Mouse (Mus musculus): ENCODE data around the gene Gm10521.
A peak's percentile ranks its signal among the peaks of the same experiment; 100 is the strongest.
"Not testable (repeated sequence)": the region's sequence is repeated elsewhere in the genome, so short reads cannot be mapped to it uniquely, and the experiment has no call there.

Gm10521 gene

GRCm38 (mm10) chr1:171895364-171895763 lies at the start of gene Gm10521:
Gene Gm10521 (plus strand): TSS chr1:171895664.
- DNase-seq (ENCODE audit: low spot score in 2 of 2) = not testable (repeated sequence)

- no peak for DNase-seq (ENCODE audit: low spot score in 2 of 2)
Measured at GRCm38 (mm10) chr1:171848201-171848600, 47.3 kb upstream of the Gm10521 start.

- DNase-seq (ENCODE audit: low spot score in 2 of 2) = no peak
Measured at GRCm38 (mm10) chr1:171848757-171849156, 46.7 kb upstream of the Gm10521 start.

- DNase-seq (ENCODE audit: low spot score in 2 of 2) = peak in 1 of 2 experiments; percentile 11
Measured at GRCm38 (mm10) chr1:171849454-171849853, 46.0 kb upstream of the Gm10521 start.

- DNase-seq (ENCODE audit: low spot score in 2 of 2) = no peak
Measured at GRCm38 (mm10) chr1:171865467-171865866, 30.0 kb upstream of the Gm10521 start.

- DNase-seq (ENCODE audit: low spot score in 2 of 2) = no peak
Measured at GRCm38 (mm10) chr1:171886989-171887388, 8.5 kb upstream of the Gm10521 start.

- DNase-seq (ENCODE audit: low spot score in 2 of 2) = no peak
Measured at GRCm38 (mm10) chr1:171904011-171904410, 8.5 kb downstream of the Gm10521 start.

- DNase-seq (ENCODE audit: low spot score in 2 of 2) = no peak
Measured at GRCm38 (mm10) chr1:171915638-171916458, 20.4 kb downstream of the Gm10521 start.

- peak; percentile 9 to 26 for DNase-seq (ENCODE audit: low spot score in 2 of 2)
Measured at GRCm38 (mm10) chr1:171917305-171918039, 22.0 kb downstream of the Gm10521 start, which contains the start of gene Slamf6. Gene Slamf6 (plus strand): TSS chr1:171917515.

GRCm38 (mm10) chr1:171918136-171918920 lies 22.9 kb downstream of the Gm10521 start:
- no peak for DNase-seq (ENCODE audit: low spot score in 2 of 2)

- peak; percentile 11 to 16 for DNase-seq (ENCODE audit: low spot score in 2 of 2)
Measured at GRCm38 (mm10) chr1:171919193-171919592, 23.7 kb downstream of the Gm10521 start.

- no peak for DNase-seq (ENCODE audit: low spot score in 2 of 2)
Measured at GRCm38 (mm10) chr1:171919901-171920510, 24.5 kb downstream of the Gm10521 start.

GRCm38 (mm10) chr1:171920989-171921621 lies 25.6 kb downstream of the Gm10521 start:
- peak in 1 of 2 experiments; percentile 12 for DNase-seq (ENCODE audit: low spot score in 2 of 2)

- no peak for DNase-seq (ENCODE audit: low spot score in 2 of 2)
Measured at GRCm38 (mm10) chr1:171921641-171922040, 26.2 kb downstream of the Gm10521 start.

GRCm38 (mm10) chr1:171922844-171923243 lies 27.4 kb downstream of the Gm10521 start:
- no peak for DNase-seq (ENCODE audit: low spot score in 2 of 2)

- no peak for DNase-seq (ENCODE audit: low spot score in 2 of 2)
Measured at GRCm38 (mm10) chr1:171924900-171925299, 29.4 kb downstream of the Gm10521 start.

GRCm38 (mm10) chr1:171933851-171934250 lies 38.4 kb downstream of the Gm10521 start:
- no peak for DNase-seq (ENCODE audit: low spot score in 2 of 2)

- DNase-seq (ENCODE audit: low spot score in 2 of 2) = no peak
Measured at GRCm38 (mm10) chr1:171938952-171939948, 43.8 kb downstream of the Gm10521 start.

GRCm38 (mm10) chr1:171940626-171941025 lies 45.2 kb downstream of the Gm10521 start:
- no peak for DNase-seq (ENCODE audit: low spot score in 2 of 2)

Data from spleen, postnatal 14 days (tissue).